Mouse (Mus musculus) testis, postnatal 10 days (tissue): ENCODE measurements around the gene Dlgap1.

Source experiments
- DNase-seq: peaks from one replicate; pipeline ENCODE4 v3.0.0; 2021; ENCODE audit warnings: low spot score

The Dlgap1 gene

GRCm38 (mm10) chr17:70844971-70845370 lies 876.1 kb downstream of the Dlgap1 start:
- no peak for DNase-seq

DNA sequence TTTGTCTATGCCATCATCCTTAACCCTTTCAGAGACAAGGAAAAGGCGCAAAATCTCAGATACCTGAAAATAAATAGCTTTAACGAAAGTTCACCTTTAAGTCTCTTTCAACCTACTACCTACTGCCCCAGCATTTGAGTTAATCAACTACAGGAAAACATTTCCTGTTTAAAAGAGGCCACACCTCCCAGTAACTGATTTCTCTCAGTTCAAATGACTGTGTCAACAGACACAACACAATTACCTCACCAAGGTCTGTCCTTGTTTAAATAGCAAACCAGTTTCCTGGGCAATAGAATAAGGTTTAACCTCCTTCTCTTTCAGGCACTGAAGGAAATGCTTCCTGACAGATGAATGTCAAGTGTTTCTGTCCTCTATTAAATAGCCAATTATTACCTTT lies 876.7 kb downstream of the Dlgap1 start:
- no peak for DNase-seq

GRCm38 (mm10) chr17:70846111-70846644 lies 877.3 kb downstream of the Dlgap1 start:
- no peak for DNase-seq

DNA sequence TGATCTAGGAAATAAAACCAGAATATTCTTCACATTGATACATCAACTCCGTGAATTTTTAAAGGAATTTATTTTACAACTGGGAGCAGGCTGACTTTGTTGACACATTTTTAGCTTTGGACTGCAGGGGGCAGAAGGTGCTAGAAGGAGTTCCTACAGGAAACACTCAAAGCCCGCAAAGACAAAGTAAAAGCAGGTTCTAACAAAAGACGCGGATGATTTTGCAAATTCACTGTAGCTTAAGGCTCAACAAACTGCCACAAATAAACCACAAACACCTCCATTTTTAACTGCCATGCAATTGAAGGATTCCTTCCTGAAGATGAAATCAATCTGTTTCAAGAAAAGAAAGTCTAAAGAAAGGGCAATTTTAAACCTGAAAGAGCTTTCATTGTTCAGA lies 878.2 kb downstream of the Dlgap1 start:
- DNase-seq, result peak; percentile 60

- DNase-seq, result no peak
These were observed 879.1 kb downstream of the Dlgap1 start for GRCm38 (mm10) chr17:70847751-70848510.

DNA sequence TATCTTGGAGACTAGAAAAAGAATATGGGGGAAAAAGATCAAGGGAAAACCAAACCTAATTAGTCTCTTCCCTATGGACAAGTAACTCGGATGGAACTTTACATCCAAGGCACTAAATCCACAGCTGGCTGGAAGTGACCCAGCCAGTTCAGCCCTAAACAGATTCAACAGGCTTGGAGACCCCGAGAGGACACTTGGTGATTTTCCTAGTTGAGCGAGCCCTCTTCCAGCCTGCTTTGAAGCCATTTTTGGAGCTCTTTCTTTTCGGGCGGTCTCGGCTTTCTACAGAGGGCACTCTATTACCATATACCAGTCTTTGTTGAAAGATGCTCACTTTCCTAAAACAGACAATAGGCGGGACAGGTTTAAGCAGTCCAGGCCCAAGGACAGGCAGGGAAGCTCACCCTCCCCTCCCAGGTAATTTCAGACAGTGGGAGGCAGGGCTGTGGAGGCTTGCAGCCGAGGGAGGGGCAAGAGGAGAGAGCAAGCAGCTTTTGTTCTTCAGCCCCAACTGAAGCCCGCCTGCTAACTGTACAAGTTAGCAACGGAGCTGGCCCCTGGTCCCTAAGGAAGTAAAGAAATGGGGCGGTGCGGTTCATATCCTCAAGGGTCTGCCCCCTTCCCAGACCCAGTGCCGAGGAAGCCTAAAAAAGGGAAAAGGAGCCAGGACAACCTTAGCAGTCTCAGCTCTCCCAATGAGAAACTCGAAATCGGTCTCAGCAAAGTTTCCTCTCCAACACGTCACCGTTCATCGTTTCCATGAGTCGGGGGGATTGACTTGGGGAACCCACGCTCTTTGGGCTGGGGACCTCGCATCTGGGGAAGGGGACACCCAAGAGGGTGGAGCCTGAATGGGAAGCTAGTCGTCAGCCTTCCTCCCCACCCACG lies 879.9 kb downstream of the Dlgap1 start:
- DNase-seq, result peak; percentile 67

DNA sequence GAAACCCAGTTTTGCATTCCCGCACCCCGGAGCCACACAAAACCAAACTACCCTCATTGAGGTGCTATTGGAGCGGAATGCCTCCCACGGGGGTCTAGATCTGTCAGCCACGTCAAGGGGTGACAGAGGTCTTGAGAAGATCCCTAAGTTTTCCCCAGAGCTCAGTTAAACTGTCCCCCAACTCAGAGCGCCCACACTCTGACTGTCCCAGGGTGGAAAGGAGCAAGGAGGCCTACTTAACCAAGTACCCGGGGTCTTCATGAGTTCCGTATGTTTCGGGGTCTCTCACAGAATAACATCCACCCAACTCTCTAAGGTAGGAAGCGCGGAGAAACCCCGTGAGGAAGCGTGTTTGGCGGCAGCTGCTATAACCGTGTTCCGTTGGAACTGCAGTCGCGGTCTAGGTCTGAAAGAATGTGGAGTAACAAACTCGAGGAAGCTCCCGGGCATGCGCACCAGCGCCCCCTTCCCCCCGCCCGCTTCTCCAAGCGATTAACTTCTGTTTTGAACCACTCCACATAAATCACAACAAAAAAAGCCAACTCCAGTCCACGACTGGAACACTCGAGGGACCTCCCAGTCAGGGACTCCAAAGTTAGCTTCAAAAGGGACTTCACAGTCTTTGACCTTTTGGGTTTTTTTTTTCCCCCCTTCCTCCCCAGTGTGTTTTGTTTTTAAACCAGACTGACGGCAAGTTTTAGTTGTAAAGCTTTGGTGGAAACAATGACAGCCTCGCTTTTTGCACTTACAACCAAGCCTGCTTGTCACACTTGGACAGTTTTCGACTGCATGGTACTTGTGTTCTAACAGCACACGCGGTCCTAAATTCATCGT lies 880.7 kb downstream of the Dlgap1 start:
- DNase-seq, result peak; percentile 94

DNA sequence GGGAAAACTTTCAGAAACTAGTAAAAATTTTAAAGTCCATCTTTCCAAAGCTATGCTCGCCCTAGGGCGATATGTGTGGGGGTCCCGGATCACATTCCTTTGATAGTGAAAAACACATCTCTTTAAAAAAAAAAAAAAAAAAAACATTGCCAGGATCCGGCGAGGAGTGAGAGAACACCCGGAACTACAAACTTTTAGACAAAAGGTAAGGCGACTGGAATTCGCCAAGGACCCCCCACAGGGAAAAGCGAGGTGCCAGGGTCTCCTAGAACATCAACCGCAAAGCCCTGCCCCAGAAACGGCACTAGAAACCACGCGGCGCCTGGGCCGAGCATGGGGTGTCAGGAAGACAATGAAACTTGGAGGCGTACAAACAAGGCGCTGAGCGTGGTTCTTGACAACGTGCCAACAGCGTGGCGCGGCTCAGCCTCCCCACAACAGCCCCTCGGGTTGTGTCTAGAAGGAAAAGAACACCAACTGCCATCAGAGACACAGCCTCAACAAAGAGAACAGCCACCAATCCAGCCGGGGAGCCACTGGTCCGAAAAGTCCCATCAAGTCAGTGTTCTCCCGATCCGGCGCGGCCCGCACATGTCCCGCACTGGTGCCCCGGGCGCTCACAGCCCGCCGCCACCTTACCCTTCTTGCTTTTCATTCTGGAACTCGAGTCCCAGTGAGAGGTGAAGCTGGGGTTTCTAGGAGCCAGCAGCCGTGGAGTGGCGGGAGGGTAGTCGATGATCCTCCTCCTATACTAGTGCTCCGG lies 881.5 kb downstream of the Dlgap1 start:
- peak; percentile 84 for DNase-seq

DNA sequence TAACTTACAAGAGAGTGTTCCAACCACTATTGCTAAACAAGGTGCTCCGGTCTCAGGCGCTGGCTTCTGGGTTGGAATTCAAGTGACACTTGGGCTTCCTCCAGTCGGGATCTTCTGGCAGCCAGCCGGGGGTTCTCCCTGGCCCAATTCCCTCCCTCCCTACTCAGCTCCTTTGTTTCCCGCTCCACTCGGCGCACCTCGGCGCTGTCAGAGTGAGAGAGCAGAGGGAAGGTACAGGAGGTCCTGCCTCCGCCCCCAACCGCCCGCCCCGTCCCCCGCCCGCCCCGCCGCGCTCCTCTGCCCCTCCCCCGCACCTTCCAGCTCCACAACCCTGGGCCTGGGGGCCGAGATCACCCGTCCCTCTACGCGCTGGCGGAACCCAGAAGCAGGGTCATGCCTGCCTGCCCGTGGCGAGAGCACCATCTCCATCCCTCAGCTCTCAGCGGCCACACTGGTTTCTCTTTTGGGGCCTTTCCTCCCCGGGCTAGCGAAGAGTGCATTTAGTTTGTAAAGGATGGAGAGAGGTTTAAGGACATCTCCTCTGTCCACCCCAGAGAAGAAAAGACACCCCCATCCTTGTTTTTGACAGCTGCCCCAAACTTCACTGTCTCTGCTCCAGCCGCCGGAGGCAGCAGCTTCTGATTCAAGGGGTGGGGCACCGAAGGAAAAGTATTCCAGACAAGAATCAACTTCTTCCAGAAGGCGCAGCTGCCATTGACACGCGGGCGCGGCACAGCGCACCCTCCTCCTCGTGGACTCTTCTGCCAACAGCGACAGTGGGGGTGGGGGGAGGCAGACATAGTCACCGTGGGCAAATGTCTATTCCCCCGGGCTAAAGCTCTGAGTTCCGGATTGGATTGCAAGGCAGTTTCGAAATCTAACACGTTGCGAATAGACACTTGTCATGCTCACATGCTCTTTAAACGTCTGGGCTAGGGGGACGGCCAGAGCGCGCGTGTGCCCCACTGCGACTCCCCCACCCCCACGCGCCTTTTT lies 882.4 kb downstream of the Dlgap1 start:
- DNase-seq, result peak; percentile 85

DNA sequence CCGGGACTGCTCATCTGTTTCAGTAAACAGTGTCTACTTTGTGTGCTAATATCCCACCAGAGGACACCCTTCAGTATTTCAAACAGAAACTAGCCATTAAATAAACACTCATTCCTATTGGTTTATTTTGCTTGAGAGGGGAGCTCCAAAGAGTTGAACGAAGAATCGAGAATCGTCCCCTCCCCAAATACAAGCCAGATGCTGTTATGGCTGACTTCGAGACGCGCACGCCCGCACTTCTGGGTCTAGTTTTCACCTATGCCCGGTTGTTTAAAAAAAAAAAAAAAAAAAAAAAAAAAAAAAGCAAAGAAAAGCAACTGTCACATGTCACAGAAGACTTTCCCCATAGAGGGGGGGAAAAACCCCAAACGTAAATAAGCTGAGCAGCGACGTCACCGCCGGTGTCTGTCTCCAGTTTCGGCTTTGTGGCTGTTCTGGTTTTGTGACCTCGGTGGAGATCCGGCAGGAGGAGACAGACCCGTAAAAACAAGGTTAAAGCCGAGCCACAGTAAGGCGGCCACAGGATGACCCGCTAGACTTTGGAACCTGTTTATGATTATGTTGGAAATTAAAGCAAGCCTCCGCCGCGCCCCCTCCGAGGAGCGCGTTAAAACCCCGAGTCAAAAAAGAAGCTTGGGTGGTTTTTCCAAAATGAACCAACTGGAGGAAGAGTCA lies 883.3 kb downstream of the Dlgap1 start:
- peak; percentile 57 for DNase-seq

GRCm38 (mm10) chr17:70852686-70853386 lies 884.0 kb downstream of the Dlgap1 start:
- peak; percentile 84 for DNase-seq

GRCm38 (mm10) chr17:70853436-70853905 lies 884.6 kb downstream of the Dlgap1 start, which contains the start of gene Tgif1:
Gene Tgif1 (minus strand): TSS chr17:70853546.
- peak; percentile 62 for DNase-seq

- DNase-seq, result no peak
These were observed 885.1 kb downstream of the Dlgap1 start for GRCm38 (mm10) chr17:70854021-70854420.

DNA sequence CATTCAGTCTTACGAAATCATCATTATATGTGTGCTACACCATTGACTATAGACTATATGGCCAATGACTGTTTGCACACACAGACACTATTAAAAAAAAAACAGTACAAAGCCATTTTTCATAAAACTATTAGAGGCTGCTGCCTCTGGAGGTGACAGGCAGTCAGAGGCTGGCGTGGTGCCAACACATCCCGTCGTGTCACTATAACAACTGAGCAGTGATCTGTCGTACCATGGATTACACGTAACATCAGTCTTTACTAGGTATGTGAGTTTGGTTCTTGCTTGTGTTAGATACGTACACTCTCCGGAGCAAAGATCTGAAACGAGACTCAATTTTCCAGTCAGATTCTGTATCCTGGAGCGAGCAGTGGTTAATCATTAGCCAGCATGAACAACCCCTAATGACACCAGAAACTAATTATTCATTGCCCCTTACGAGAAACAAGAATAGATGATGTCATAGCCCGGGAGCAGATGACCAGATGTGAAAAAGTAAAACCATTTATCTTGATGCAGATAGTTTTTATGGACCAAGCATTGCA lies 888.1 kb downstream of the Dlgap1 start:
- peak; percentile 69 for DNase-seq

- no peak for DNase-seq
These were observed 889.9 kb downstream of the Dlgap1 start for GRCm38 (mm10) chr17:70858814-70859213.

GRCm38 (mm10) chr17:70864117-70864516 lies 895.2 kb downstream of the Dlgap1 start:
- no peak for DNase-seq

GRCm38 (mm10) chr17:70864645-70865044 lies 895.8 kb downstream of the Dlgap1 start:
- DNase-seq, result no peak

DNA sequence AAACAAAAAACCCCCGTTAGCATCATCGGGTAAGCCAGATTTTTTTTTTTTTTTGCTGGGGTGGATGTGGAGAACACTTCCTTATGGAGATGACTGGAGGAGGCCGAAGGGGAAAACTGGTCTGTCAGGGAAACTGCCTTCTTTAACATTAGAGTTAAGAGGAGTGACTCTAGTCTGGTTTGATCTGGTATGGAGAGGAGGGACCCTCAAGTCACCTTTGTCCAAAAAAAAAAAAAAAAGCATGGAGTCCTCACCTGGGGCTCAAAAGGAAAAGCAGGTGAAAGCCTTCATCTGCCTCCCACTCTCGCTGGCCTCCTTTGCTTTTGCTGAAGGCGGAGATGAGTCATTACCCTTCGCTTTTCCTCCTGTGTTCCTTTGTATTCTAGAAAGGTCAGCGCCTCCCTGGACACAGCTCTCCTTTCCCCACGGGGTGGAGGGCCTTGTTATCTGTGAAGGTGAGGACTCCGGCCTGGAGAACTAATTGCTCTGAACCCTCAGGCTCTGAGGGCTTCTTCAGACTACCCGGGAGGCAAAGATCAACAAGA lies 896.3 kb downstream of the Dlgap1 start:
- DNase-seq, result no peak
